Mouse (Mus musculus): ENCODE data around the gene Slc26a10. TPM values are rescaled to one million over a fixed set of nuclear protein-coding genes. Genes with fewer than 3 reads are reported as not detected.
"Not testable (repeated sequence)": the region's sequence is repeated elsewhere in the genome, so short reads cannot be mapped to it uniquely, and the experiment has no call there.

The Slc26a10 gene
- polyA plus RNA-seq, 1 experiment from 2014 or later: 0.36 TPM

DNA sequence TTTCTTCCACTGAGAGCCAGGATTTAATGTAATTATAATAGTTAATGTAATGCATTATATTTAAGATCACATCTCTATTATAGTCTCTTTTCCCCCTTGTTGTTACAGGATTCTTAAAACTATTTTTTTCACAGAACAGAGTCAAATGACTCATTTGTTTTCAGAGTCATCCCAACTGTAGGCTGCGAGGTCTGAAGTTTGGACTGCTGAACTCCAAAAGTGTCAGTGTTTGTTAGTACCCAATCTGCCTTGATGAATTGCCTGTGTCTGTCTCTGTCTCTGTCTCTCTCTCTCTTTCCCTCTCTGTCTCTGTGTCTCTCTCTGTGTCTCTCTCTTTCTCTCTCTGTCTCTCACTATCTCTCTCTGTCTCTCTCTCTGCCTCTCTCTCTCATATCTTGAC is 23.9 kb downstream of the Slc26a10 start:
- H3K4me1 ChIP-seq (ENCODE audit: control insufficient read depth, insufficient read depth, low read length): no peaks in the 10 kb centered on the region
- no peak overlapping the region for H3K9ac ChIP-seq (ENCODE audit: low read length)
- H3K4me3 ChIP-seq (ENCODE audit: low read depth, low read length): no peak overlapping the region
- no peaks in the 10 kb centered on the region for H3K36me3 ChIP-seq (ENCODE audit: control insufficient read depth, insufficient read depth, low read length)
- DNase-seq (ENCODE audit: low spot score) (no peak), ATAC-seq (ENCODE audit: insufficient read depth, low FRiP score, low TSS enrichment) (no peak)
- no peak overlapping the region for H3K4me2 ChIP-seq (ENCODE audit: low read depth)
- WGBS: 67% methylated on average over 1 of the region's 1 CpGs
- H3K27ac ChIP-seq (ENCODE audit: low read depth, low read length): no peak overlapping the region
- H3K9me3 ChIP-seq (ENCODE audit: control insufficient read depth, low read length): no peaks in the 10 kb centered on the region
- no peaks in the 10 kb centered on the region for H3K27me3 ChIP-seq (ENCODE audit: control insufficient read depth, insufficient read depth, low read length)

DNA sequence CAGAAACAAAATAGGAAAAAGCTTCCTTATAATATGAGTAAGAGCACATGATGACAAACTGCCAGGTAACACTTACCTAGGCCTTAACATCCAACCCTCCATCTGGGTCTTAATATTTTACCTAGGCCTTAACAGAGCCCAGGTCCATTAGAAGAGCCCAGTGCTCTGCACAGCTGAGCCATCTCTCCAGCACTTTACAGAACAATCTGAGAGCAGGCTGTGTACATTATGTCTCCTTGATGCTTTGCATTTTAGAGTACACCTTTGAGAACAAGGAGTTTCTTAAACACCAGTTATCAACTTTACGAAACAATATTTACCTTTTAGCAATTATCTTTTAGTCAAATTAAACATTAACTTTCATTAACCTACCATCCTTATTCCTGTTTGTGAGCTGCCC is 24.4 kb downstream of the Slc26a10 start:
- no peak overlapping the region for H3K4me2 ChIP-seq (ENCODE audit: low read depth)
- DNase-seq (ENCODE audit: low spot score) (no peak), ATAC-seq (ENCODE audit: insufficient read depth, low FRiP score, low TSS enrichment) (no peak)
- H3K4me1 ChIP-seq (ENCODE audit: control insufficient read depth, insufficient read depth, low read length): no peaks in the 10 kb centered on the region
- H3K36me3 ChIP-seq (ENCODE audit: control insufficient read depth, insufficient read depth, low read length): no peaks in the 10 kb centered on the region
- 91% methylated on average over 1 of the region's 1 CpGs for WGBS
- H3K27me3 ChIP-seq (ENCODE audit: control insufficient read depth, insufficient read depth, low read length): no peaks in the 10 kb centered on the region
- H3K4me3 ChIP-seq (ENCODE audit: low read depth, low read length): no peak overlapping the region
- no peak overlapping the region for H3K27ac ChIP-seq (ENCODE audit: low read depth, low read length)
- no peak overlapping the region for H3K9ac ChIP-seq (ENCODE audit: low read length)
- H3K9me3 ChIP-seq (ENCODE audit: control insufficient read depth, low read length): no peaks in the 10 kb centered on the region

DNA sequence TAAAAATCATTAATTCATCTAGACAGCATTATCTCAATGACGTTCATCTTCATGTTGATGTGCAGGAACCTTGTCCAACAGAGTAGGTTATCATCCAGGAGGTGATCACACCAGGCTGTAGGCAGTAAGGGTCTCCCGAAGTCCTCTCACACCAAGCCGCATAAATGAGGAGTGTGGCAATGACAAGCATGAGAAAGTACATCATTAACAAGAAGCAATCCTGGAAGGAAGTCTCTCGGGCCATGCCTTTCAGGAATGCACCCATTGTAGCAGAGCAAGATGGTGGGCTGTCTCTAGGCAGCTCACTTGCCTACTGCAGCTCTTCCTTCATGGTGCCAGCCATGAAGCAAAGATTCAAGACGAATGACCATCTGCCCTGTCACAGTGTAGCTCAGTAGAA is 25.8 kb downstream of the Slc26a10 start:
- WGBS: 89% methylated on average over 5 of the region's 5 CpGs
- no peak overlapping the region for H3K4me3 ChIP-seq (ENCODE audit: low read depth, low read length)
- no peak overlapping the region for H3K9ac ChIP-seq (ENCODE audit: low read length)
- H3K4me1 ChIP-seq (ENCODE audit: control insufficient read depth, insufficient read depth, low read length): no peaks in the 10 kb centered on the region
- H3K4me2 ChIP-seq (ENCODE audit: low read depth): no peak overlapping the region
- no peaks in the 10 kb centered on the region for H3K36me3 ChIP-seq (ENCODE audit: control insufficient read depth, insufficient read depth, low read length)
- H3K9me3 ChIP-seq (ENCODE audit: control insufficient read depth, low read length): no peaks in the 10 kb centered on the region
- DNase-seq (ENCODE audit: low spot score) (no peak), ATAC-seq (ENCODE audit: insufficient read depth, low FRiP score, low TSS enrichment) (no peak)
- H3K27me3 ChIP-seq (ENCODE audit: control insufficient read depth, insufficient read depth, low read length): no peaks in the 10 kb centered on the region
- H3K27ac ChIP-seq (ENCODE audit: low read depth, low read length): no peak overlapping the region

DNA sequence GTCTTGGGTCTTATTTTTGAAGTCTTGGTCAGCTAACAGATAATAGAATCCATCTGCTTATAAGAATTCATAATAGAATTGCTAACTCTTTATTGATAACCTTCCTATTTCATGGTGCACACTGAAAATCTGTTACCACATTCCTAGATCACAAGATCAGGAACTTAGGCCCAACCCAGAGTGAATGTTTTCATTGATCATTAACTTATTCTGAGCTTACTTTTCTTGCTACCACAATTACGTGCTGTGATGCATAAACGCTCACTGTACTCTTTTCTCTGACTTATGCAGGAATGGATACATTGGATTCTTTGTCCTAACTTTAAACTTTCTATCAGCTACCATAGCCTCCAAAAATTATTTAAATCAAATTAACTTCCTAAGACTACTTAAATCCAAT is 26.2 kb downstream of the Slc26a10 start:
- ATAC-seq (ENCODE audit: insufficient read depth, low FRiP score, low TSS enrichment) (no peak), DNase-seq (ENCODE audit: low spot score) (no peak)
- 97% methylated on average over 2 of the region's 2 CpGs for WGBS
- Histone ChIP-seq H3K4me2 (ENCODE audit: low read depth) (no peak overlapping the region), H3K36me3 (ENCODE audit: control insufficient read depth, insufficient read depth, low read length) (no peaks in the 10 kb centered on the region), H3K4me1 (ENCODE audit: control insufficient read depth, insufficient read depth, low read length) (no peaks in the 10 kb centered on the region), H3K9me3 (ENCODE audit: control insufficient read depth, low read length) (no peaks in the 10 kb centered on the region), H3K4me3 (ENCODE audit: low read depth, low read length) (no peak overlapping the region), H3K27ac (ENCODE audit: low read depth, low read length) (no peak overlapping the region), H3K27me3 (ENCODE audit: control insufficient read depth, insufficient read depth, low read length) (no peaks in the 10 kb centered on the region), H3K9ac (ENCODE audit: low read length) (no peak overlapping the region)

DNA sequence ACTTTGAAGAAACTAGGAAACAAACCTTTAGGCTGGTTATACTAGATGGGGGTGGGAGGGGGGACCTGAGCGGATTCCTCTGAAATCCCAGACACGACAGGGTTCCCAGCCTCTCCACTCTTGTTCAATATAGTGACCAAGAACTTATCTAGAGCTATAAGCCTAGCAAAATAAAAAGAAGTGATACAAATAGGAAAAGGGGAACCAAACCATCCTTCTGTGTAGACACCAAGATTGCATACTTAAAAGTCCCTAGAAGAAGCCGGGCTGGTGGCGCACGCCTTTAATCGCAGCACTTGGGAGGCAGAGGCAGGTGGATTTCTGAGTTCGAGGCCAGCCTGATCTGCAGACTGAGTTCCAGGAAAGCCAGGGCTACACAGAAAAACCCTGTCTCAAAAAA is 27.1 kb downstream of the Slc26a10 start:
- ATAC-seq (ENCODE audit: insufficient read depth, low FRiP score, low TSS enrichment) (no peak), DNase-seq (ENCODE audit: low spot score) (no peak)
- WGBS: 95% methylated on average over 7 of the region's 7 CpGs
- no peaks in the 10 kb centered on the region for H3K27me3 ChIP-seq (ENCODE audit: control insufficient read depth, insufficient read depth, low read length)
- H3K4me3 ChIP-seq (ENCODE audit: low read depth, low read length): no peak overlapping the region
- no peak overlapping the region for H3K4me2 ChIP-seq (ENCODE audit: low read depth)
- no peak overlapping the region for H3K27ac ChIP-seq (ENCODE audit: low read depth, low read length)
- no peaks in the 10 kb centered on the region for H3K36me3 ChIP-seq (ENCODE audit: control insufficient read depth, insufficient read depth, low read length)
- H3K9me3 ChIP-seq (ENCODE audit: control insufficient read depth, low read length): no peaks in the 10 kb centered on the region
- H3K9ac ChIP-seq (ENCODE audit: low read length): no peak overlapping the region
- no peaks in the 10 kb centered on the region for H3K4me1 ChIP-seq (ENCODE audit: control insufficient read depth, insufficient read depth, low read length)

DNA sequence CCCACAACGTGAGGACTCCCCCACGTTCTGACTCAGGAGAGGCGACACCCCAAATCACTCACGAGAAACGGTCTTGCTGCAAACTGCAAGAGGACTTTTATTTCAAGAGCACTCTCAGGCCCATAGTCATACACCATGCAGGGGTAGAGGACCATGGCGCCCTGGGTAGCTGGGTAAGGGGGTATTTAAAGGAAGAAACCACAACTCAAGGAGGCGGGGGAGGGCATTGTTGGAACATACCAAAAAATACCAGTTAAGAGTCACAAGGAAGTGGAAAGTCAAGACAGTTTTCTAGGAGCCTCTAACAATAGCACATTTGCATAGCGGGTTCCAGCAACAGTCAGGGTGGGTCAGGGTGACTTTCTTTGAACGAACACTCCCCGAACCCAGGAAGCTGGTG is 27.9 kb downstream of the Slc26a10 start:
- WGBS: 91% methylated on average over 10 of the region's 10 CpGs
- not testable (repeated sequence) for H3K27me3 ChIP-seq (ENCODE audit: control insufficient read depth, insufficient read depth, low read length); H3K4me1 ChIP-seq (ENCODE audit: control insufficient read depth, insufficient read depth, low read length); H3K36me3 ChIP-seq (ENCODE audit: control insufficient read depth, insufficient read depth, low read length); ATAC-seq (ENCODE audit: insufficient read depth, low FRiP score, low TSS enrichment); H3K4me3 ChIP-seq (ENCODE audit: low read depth, low read length); H3K9ac ChIP-seq (ENCODE audit: low read length); DNase-seq (ENCODE audit: low spot score); H3K27ac ChIP-seq (ENCODE audit: low read depth, low read length); H3K9me3 ChIP-seq (ENCODE audit: control insufficient read depth, low read length); H3K4me2 ChIP-seq (ENCODE audit: low read depth)

DNA sequence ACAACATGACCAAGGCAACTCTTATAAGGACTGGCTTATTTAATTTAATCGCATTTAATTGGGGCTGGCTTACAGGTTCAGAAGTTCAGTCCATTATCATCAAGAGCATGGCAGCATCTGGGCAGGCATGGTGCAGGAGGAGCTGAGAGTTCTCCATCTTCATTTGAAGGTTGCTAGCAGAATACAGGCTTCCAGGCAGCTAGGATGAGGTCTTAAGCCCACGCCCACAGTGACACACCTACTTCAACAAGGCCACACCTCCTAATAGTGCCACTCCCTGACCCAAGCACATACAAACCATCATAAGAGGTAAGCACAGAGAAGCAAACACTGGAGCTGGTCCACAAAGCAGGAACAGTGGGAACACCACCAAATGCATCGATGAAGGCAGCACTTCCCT is 29.2 kb downstream of the Slc26a10 start:
- H3K4me1 ChIP-seq (ENCODE audit: control insufficient read depth, insufficient read depth, low read length); H3K36me3 ChIP-seq (ENCODE audit: control insufficient read depth, insufficient read depth, low read length); H3K27ac ChIP-seq (ENCODE audit: low read depth, low read length); H3K27me3 ChIP-seq (ENCODE audit: control insufficient read depth, insufficient read depth, low read length); H3K4me2 ChIP-seq (ENCODE audit: low read depth); H3K4me3 ChIP-seq (ENCODE audit: low read depth, low read length); ATAC-seq (ENCODE audit: insufficient read depth, low FRiP score, low TSS enrichment); H3K9me3 ChIP-seq (ENCODE audit: control insufficient read depth, low read length); H3K9ac ChIP-seq (ENCODE audit: low read length); DNase-seq (ENCODE audit: low spot score): not testable (repeated sequence)
- WGBS: 79% methylated on average over 3 of the region's 3 CpGs

DNA sequence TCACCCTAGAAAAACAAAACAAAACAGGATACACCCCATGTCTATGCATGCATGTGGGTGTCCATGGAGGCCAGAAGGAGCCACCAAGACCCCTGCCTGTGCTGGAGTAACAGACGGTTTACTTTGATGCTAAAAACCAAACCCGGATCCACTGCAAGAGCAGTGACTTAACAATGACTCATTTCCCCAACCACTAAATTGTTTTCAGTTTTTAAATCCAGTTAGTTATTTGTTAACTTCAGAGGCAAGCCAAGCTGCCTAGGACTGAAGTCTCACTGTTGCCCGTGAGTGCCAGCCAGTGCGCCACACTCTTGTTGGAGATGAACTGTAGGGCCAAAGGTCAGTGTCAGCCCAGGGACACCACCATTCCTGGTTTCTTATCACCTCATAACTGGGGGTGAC is 30.0 kb downstream of the Slc26a10 start:
- ATAC-seq (ENCODE audit: insufficient read depth, low FRiP score, low TSS enrichment): no peak
- 89% methylated on average over 4 of the region's 4 CpGs for WGBS

DNA sequence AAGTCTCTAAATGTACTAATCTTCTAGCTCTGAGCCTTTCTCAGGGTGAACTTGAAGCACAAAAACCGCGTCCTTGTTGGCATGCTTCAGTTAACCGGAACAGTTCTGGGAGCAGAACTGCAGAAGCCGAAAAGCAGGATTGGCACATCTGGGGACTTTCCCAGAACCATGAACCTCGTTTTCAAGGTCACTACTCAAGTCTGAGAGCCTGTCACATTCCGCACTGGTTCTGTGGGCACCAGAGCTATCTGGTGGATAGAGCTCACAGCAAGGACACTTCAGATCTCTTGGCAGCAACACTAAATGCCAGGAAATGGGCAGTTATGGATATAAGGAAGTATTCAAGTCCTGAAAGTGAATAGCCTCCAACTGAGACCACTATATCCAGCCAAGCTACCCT is 33.3 kb downstream of the Slc26a10 start:
- 84% methylated on average over 6 of the region's 6 CpGs for WGBS
- no peak for ATAC-seq (ENCODE audit: insufficient read depth, low FRiP score, low TSS enrichment)
- Histone ChIP-seq H3K4me2 (ENCODE audit: low read depth) (no peak overlapping the region), H3K36me3 (ENCODE audit: control insufficient read depth, insufficient read depth, low read length) (no peaks in the 10 kb centered on the region), H3K27ac (ENCODE audit: low read depth, low read length) (no peak overlapping the region), H3K27me3 (ENCODE audit: control insufficient read depth, insufficient read depth, low read length) (no peaks in the 10 kb centered on the region), H3K4me3 (ENCODE audit: low read depth, low read length) (no peak overlapping the region), H3K9me3 (ENCODE audit: control insufficient read depth, low read length) (no peaks in the 10 kb centered on the region), H3K4me1 (ENCODE audit: control insufficient read depth, insufficient read depth, low read length) (no peaks in the 10 kb centered on the region), H3K9ac (ENCODE audit: low read length) (no peak overlapping the region)
- no peak for DNase-seq (ENCODE audit: low spot score)

More for the DNA sequence above, 30.0 kb downstream of the Slc26a10 start:
- no peaks in the 10 kb centered on the region for H3K4me1 ChIP-seq (ENCODE audit: control insufficient read depth, insufficient read depth, low read length)
- no peaks in the 10 kb centered on the region for H3K36me3 ChIP-seq (ENCODE audit: control insufficient read depth, insufficient read depth, low read length)
- no peaks in the 10 kb centered on the region for H3K27me3 ChIP-seq (ENCODE audit: control insufficient read depth, insufficient read depth, low read length)
- H3K4me2 ChIP-seq (ENCODE audit: low read depth): no peak overlapping the region
- no peak for DNase-seq (ENCODE audit: low spot score)
- H3K27ac ChIP-seq (ENCODE audit: low read depth, low read length): no peak overlapping the region
- no peaks in the 10 kb centered on the region for H3K9me3 ChIP-seq (ENCODE audit: control insufficient read depth, low read length)
- no peak overlapping the region for H3K4me3 ChIP-seq (ENCODE audit: low read depth, low read length)
- no peak overlapping the region for H3K9ac ChIP-seq (ENCODE audit: low read length)

Data from neural tube, embryonic 11.5 days (tissue).